Mouse (Mus musculus): ENCODE results near the gene Pabpn1. TPM values are rescaled to one million over a fixed set of nuclear protein-coding genes. Genes with fewer than 3 reads are reported as not detected.
A peak's percentile ranks its signal among the peaks of the same experiment; 100 is the strongest.
"Not testable (repeated sequence)": the region's sequence is repeated elsewhere in the genome, so short reads cannot be mapped to it uniquely, and the experiment has no call there.

The Pabpn1 gene
- polyA plus RNA-seq, 1 experiment from 2014 or later, result 110 TPM

GRCm38 (mm10) chr14:54943971-54944370 lies 51.7 kb downstream of the Pabpn1 start:
- no peak overlapping the region for H3K4me2 ChIP-seq (ENCODE audit: low read depth, low read length)
- no peaks in the 10 kb centered on the region for H3K36me3 ChIP-seq (ENCODE audit: control insufficient read depth, insufficient read depth, low read length)
- no peak overlapping the region for H3K27ac ChIP-seq (replicated peaks; ENCODE audit: low read depth, low read length)
- DNase-seq (ENCODE audit: low spot score) (no peak), ATAC-seq (ENCODE audit: low read depth) (no peak)
- H3K4me3 ChIP-seq (ENCODE audit: low read depth, low read length), result no peak overlapping the region
- H3K4me1 ChIP-seq (ENCODE audit: control insufficient read depth, insufficient read depth, low read length), result no peaks in the 10 kb centered on the region
- H3K27me3 ChIP-seq (replicated peaks; ENCODE audit: control insufficient read depth, insufficient read depth, low read length), result no peaks in the 10 kb centered on the region
- H3K9ac ChIP-seq (ENCODE audit: low read depth, low read length), result no peak overlapping the region
- H3K9me3 ChIP-seq (ENCODE audit: control insufficient read depth, low read length), result no peaks in the 10 kb centered on the region
- 96% methylated on average over 7 of the region's 7 CpGs for WGBS

- Histone ChIP-seq H3K27ac (replicated peaks; ENCODE audit: low read depth, low read length) (no peak overlapping the region), H3K27me3 (replicated peaks; ENCODE audit: control insufficient read depth, insufficient read depth, low read length) (no peaks in the 10 kb centered on the region), H3K4me1 (ENCODE audit: control insufficient read depth, insufficient read depth, low read length) (no peaks in the 10 kb centered on the region), H3K9me3 (ENCODE audit: control insufficient read depth, low read length) (no peaks in the 10 kb centered on the region), H3K9ac (ENCODE audit: low read depth, low read length) (no peak overlapping the region), H3K4me2 (ENCODE audit: low read depth, low read length) (no peak overlapping the region), H3K36me3 (ENCODE audit: control insufficient read depth, insufficient read depth, low read length) (no peaks in the 10 kb centered on the region), H3K4me3 (ENCODE audit: low read depth, low read length) (no peak overlapping the region)
- DNase-seq (ENCODE audit: low spot score) (no peak), ATAC-seq (ENCODE audit: low read depth) (no peak)
- 70% methylated on average over 2 of the region's 2 CpGs for WGBS
These were observed 52.6 kb downstream of the Pabpn1 start for GRCm38 (mm10) chr14:54944939-54945338.

GRCm38 (mm10) chr14:54945975-54946704 lies 53.8 kb downstream of the Pabpn1 start:
- Histone ChIP-seq H3K27ac (replicated peaks; ENCODE audit: low read depth, low read length) (no peak overlapping the region), H3K4me2 (ENCODE audit: low read depth, low read length) (no peak overlapping the region), H3K4me3 (ENCODE audit: low read depth, low read length) (no peak overlapping the region), H3K9me3 (ENCODE audit: control insufficient read depth, low read length) (no peaks in the 10 kb centered on the region), H3K36me3 (ENCODE audit: control insufficient read depth, insufficient read depth, low read length) (no peaks in the 10 kb centered on the region), H3K4me1 (ENCODE audit: control insufficient read depth, insufficient read depth, low read length) (no peaks in the 10 kb centered on the region), H3K9ac (ENCODE audit: low read depth, low read length) (no peak overlapping the region), H3K27me3 (replicated peaks; ENCODE audit: control insufficient read depth, insufficient read depth, low read length) (no peaks in the 10 kb centered on the region)
- 80% methylated on average over 19 of the region's 19 CpGs for WGBS
- ATAC-seq (ENCODE audit: low read depth) (peak; percentile 76), DNase-seq (ENCODE audit: low spot score) (peak; percentile 66)

GRCm38 (mm10) chr14:54947008-54947407 lies 54.7 kb downstream of the Pabpn1 start:
- not testable (repeated sequence) for H3K27ac ChIP-seq (replicated peaks; ENCODE audit: low read depth, low read length); H3K9me3 ChIP-seq (ENCODE audit: control insufficient read depth, low read length); DNase-seq (ENCODE audit: low spot score); H3K9ac ChIP-seq (ENCODE audit: low read depth, low read length); H3K4me2 ChIP-seq (ENCODE audit: low read depth, low read length); H3K4me3 ChIP-seq (ENCODE audit: low read depth, low read length); ATAC-seq (ENCODE audit: low read depth); H3K36me3 ChIP-seq (ENCODE audit: control insufficient read depth, insufficient read depth, low read length); H3K4me1 ChIP-seq (ENCODE audit: control insufficient read depth, insufficient read depth, low read length); H3K27me3 ChIP-seq (replicated peaks; ENCODE audit: control insufficient read depth, insufficient read depth, low read length)
- 94% methylated on average over 8 of the region's 11 CpGs for WGBS

Other genes with a start within 250 kb of the Pabpn1 start
- gene 1700123O20Rik, start 206.3 kb upstream of the Pabpn1 start, polyA plus RNA-seq (2014; fragmentation: Nextera tagmentation; extraction: Ambion mirVana), result 70.7 and 84.9 TPM in 2 replicates
- gene Acin1, start 205.6 kb upstream of the Pabpn1 start, polyA plus RNA-seq (2014; fragmentation: Nextera tagmentation; extraction: Ambion mirVana), result 99.4 and 101 TPM in 2 replicates
- gene Gm29776, start 193.7 kb upstream of the Pabpn1 start, polyA plus RNA-seq (2014; fragmentation: Nextera tagmentation; extraction: Ambion mirVana), result 0.17 and 0.34 TPM in 2 replicates
- gene Cebpe, start 180.3 kb upstream of the Pabpn1 start, polyA plus RNA-seq (2014; fragmentation: Nextera tagmentation; extraction: Ambion mirVana), result 0.32 TPM in 1 of 2 replicates, not detected in the other
- gene Slc7a8, start 110.6 kb upstream of the Pabpn1 start, polyA plus RNA-seq (2014; fragmentation: Nextera tagmentation; extraction: Ambion mirVana), result 6.9 and 7.4 TPM in 2 replicates
- not detected in 2 replicates for gene Rnf212b, start 78.4 kb upstream of the Pabpn1 start, polyA plus RNA-seq (2014; fragmentation: Nextera tagmentation; extraction: Ambion mirVana)
- 9.1 and 11.5 TPM in 2 replicates for gene Homez, start 21.5 kb upstream of the Pabpn1 start, polyA plus RNA-seq (2014; fragmentation: Nextera tagmentation; extraction: Ambion mirVana)
- 2.1 and 2.4 TPM in 2 replicates for gene Ppp1r3e, start 14.9 kb upstream of the Pabpn1 start, polyA plus RNA-seq (2014; fragmentation: Nextera tagmentation; extraction: Ambion mirVana)
- 4.5 and 4.8 TPM in 2 replicates for gene Bcl2l2, start 9.1 kb upstream of the Pabpn1 start, polyA plus RNA-seq (2014; fragmentation: Nextera tagmentation; extraction: Ambion mirVana)
- not detected in 2 replicates for gene Gm20521, start 9.1 kb upstream of the Pabpn1 start, polyA plus RNA-seq (2014; fragmentation: Nextera tagmentation; extraction: Ambion mirVana)
- gene Slc22a17, start 20.6 kb downstream of the Pabpn1 start, polyA plus RNA-seq (2014; fragmentation: Nextera tagmentation; extraction: Ambion mirVana), result 42.4 and 56.0 TPM in 2 replicates
- 52.2 and 59.1 TPM in 2 replicates for gene Efs, start 33.6 kb downstream of the Pabpn1 start, polyA plus RNA-seq (2014; fragmentation: Nextera tagmentation; extraction: Ambion mirVana)
- 0.49 and 0.59 TPM in 2 replicates for gene Il25, start 40.2 kb downstream of the Pabpn1 start, polyA plus RNA-seq (2014; fragmentation: Nextera tagmentation; extraction: Ambion mirVana)
- 13.7 and 14.8 TPM in 2 replicates for gene Cmtm5, start 43.8 kb downstream of the Pabpn1 start, polyA plus RNA-seq (2014; fragmentation: Nextera tagmentation; extraction: Ambion mirVana)
- gene Myh6, start 74.4 kb downstream of the Pabpn1 start, polyA plus RNA-seq (2014; fragmentation: Nextera tagmentation; extraction: Ambion mirVana), result 8.6 and 10.3 TPM in 2 replicates
- not detected in 2 replicates for gene Gm17428, start 84.4 kb downstream of the Pabpn1 start, polyA plus RNA-seq (2014; fragmentation: Nextera tagmentation; extraction: Ambion mirVana)
- gene Myh7, start 102.1 kb downstream of the Pabpn1 start, polyA plus RNA-seq (2014; fragmentation: Nextera tagmentation; extraction: Ambion mirVana), result 92.5 and 103 TPM in 2 replicates
- 70.1 and 71.6 TPM in 2 replicates for gene Ngdn, start 123.0 kb downstream of the Pabpn1 start, polyA plus RNA-seq (2014; fragmentation: Nextera tagmentation; extraction: Ambion mirVana)
- 3.4 and 3.7 TPM in 2 replicates for gene Zfhx2, start 199.8 kb downstream of the Pabpn1 start, polyA plus RNA-seq (2014; fragmentation: Nextera tagmentation; extraction: Ambion mirVana)
- gene Thtpa, start 202.3 kb downstream of the Pabpn1 start, polyA plus RNA-seq (2014; fragmentation: Nextera tagmentation; extraction: Ambion mirVana), result 16.7 and 22.6 TPM in 2 replicates
- gene Ap1g2, start 214.1 kb downstream of the Pabpn1 start, polyA plus RNA-seq (2014; fragmentation: Nextera tagmentation; extraction: Ambion mirVana), result 15.3 and 17.6 TPM in 2 replicates
- gene Jph4, start 224.4 kb downstream of the Pabpn1 start, polyA plus RNA-seq (2014; fragmentation: Nextera tagmentation; extraction: Ambion mirVana), result 3.0 and 3.8 TPM in 2 replicates

Data from embryonic facial prominence, embryonic 14.5 days (tissue).